Mouse (Mus musculus) neural tube, embryonic 11.5 days (tissue): ENCODE measurements around the gene Ankrd50. TPM values are rescaled to one million over a fixed set of nuclear protein-coding genes. Genes with fewer than 3 reads are reported as not detected.
A peak's percentile ranks its signal among the peaks of the same experiment; 100 is the strongest.

Experiments
- ATAC-seq: fragments of 200-750 bp; cut with Nextera tagmentation; 2 replicates; pipeline ENCODE4 v1.8.0; 2017; ENCODE audit warnings: moderate number of reproducible peaks, mild to moderate bottlenecking, moderate TSS enrichment, moderate library complexity; ENCODE audit not compliant: insufficient read depth, low FRiP score, low TSS enrichment
- DNase-seq: peaks from one replicate; pipeline ENCODE4 v3.0.0-alpha.2; 2015; ENCODE audit warnings: low spot score
- H3K27ac ChIP-seq: fragments of 300-500 bp; sonication (generic); 2 replicates; pipeline ENCODE4 v1.5.1; 2014; ENCODE audit warnings: low read depth, mild to moderate bottlenecking, low read length
- H3K27me3 ChIP-seq: fragments of 300-500 bp; sonication (generic); 2 replicates; pipeline ENCODE4 v1.6.1; 2014; ENCODE audit warnings: mild to moderate bottlenecking, low read length, mixed read lengths; ENCODE audit not compliant: control insufficient read depth, insufficient read depth
- H3K36me3 ChIP-seq: fragments of 300-500 bp; sonication (generic); 2 replicates; pipeline ENCODE4 v1.6.1; 2014; ENCODE audit warnings: mild to moderate bottlenecking, low read length, moderate library complexity, mixed read lengths; ENCODE audit not compliant: control insufficient read depth, insufficient read depth
- H3K4me1 ChIP-seq: fragments of 300-500 bp; sonication (generic); 2 replicates; pipeline ENCODE4 v1.6.1; 2014; ENCODE audit warnings: low read length, mixed read lengths; ENCODE audit not compliant: control insufficient read depth, insufficient read depth
- H3K4me2 ChIP-seq: fragments of 300-500 bp; sonication (generic); 2 replicates; pipeline ENCODE4 v1.6.1; 2014; ENCODE audit warnings: low read depth, mild to moderate bottlenecking, moderate library complexity
- H3K4me3 ChIP-seq: fragments of 300-500 bp; sonication (generic); 2 replicates; pipeline ENCODE4 v1.5.1; 2014; ENCODE audit warnings: low read depth, low read length
- H3K9ac ChIP-seq: fragments of 300-500 bp; sonication (generic); 2 replicates; pipeline ENCODE4 v1.6.1; 2014; ENCODE audit warnings: mild to moderate bottlenecking, low read length
- H3K9me3 ChIP-seq: fragments of 300-500 bp; sonication (generic); 2 replicates; pipeline ENCODE4 v1.6.1; 2016; ENCODE audit warnings: low read length; ENCODE audit not compliant: control insufficient read depth
- WGBS: fragments of 180-500 bp; shearing (Covaris S2); extraction: QIAGEN DNeasy Blood & Tissue Kit; methylation state at CpG from one replicate; pipeline ENCODE4 v1.1.7; 2014; 5-methylcytosine and 5-hydroxymethylcytosine counted together
- polyA plus RNA-seq: library from polyadenylated mRNA; unstranded; fragments of >200 nt; fragmentation: Nextera tagmentation; extraction: Ambion mirVana; gene quantifications from 2 replicates; pipeline ENCODE4 v1.2.1, GENCODE M21; 2014

The Ankrd50 gene
- polyA plus RNA-seq, 1 experiment from 2014 or later = 35.1 TPM

DNA sequence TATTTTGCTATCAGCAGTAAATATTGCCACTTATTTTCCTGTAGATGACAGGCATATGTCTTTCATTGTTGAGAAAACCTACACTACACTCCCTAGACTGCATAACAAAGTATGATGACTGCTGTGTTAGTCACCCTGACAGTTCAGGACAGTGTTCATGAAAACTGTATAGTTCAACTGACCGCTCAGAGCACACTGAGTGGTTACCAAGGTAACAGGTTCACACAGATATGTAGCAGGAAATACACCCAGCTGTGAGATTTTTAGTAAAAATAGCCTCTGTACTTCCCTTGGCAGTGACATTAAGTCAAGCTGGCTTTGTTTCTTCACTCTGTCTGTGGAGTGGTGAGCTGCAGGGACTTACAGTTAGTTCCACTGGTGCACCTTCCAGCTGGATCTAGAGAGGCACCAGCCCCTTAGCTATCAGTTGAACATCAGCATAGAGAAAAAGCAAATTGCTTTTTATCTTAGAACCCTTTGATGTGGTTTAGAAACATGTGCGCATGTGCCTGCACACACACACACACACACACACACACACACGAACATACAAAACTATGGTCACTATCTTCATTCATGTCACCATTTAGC lies 12.2 kb upstream of the Ankrd50 start:
- 85% methylated on average over 3 of the region's 3 CpGs for WGBS
- Histone ChIP-seq H3K27me3 (no peaks in the 10 kb centered on the region), H3K9ac (no peak overlapping the region)

DNA sequence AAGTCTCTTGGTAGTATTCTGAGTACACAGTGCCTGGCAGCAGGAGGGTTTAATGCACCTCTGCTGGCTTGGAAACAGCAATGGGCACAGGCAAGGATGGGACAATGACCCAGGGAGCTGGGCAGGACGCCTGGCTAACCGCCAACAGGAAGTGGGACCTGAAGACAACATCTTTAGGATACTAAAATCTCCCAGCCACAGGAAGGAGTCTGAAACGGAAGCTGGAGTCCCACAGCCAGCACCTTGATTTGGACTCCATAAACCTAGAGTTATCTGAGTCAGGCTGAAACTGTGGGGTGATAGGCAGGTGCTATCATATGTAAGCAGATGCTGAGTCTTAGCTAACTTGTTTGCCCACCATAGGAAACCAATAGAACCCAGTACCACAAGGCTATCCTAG lies 7.1 kb upstream of the Ankrd50 start:
- Histone ChIP-seq H3K27me3 (no peaks in the 10 kb centered on the region), H3K4me3 (no peak overlapping the region), H3K9ac (no peak overlapping the region), H3K4me2 (no peak overlapping the region), H3K9me3 (no peaks in the 10 kb centered on the region), H3K4me1 (no peaks in the 10 kb centered on the region), H3K27ac (no peak overlapping the region), H3K36me3 (no peaks in the 10 kb centered on the region)
- ATAC-seq (no peak), DNase-seq (no peak)
- WGBS = 94% methylated on average over 3 of the region's 3 CpGs

More for the DNA sequence above, 12.2 kb upstream of the Ankrd50 start:
- no peaks in the 10 kb centered on the region for H3K36me3 ChIP-seq
- no peaks in the 10 kb centered on the region for H3K4me1 ChIP-seq
- H3K4me3 ChIP-seq = no peak overlapping the region
- no peaks in the 10 kb centered on the region for H3K9me3 ChIP-seq
- H3K4me2 ChIP-seq = no peak overlapping the region
- no peak for DNase-seq
- ATAC-seq = no peak
- no peak overlapping the region for H3K27ac ChIP-seq

DNA sequence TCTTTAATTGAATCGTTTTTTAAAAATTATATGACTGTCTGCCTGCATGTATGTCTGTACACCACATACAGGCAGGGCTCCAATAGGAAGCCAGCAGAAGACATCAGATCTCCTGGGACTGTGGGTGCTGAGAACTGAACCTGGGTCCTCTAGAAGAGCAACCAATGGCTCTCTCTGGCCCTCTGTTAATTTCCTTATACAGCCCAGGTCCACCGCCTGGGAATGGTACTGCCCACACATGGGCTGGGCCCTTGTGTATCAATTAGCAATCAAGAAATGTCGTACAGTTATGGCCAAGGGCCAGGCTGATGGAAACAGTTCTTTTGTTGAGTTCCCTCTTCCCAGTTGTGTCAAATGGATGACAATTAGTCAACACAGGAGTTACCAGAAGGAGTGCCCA lies 6.6 kb upstream of the Ankrd50 start:
- ATAC-seq = no peak
- whole genome bisulfite sequencing = 89% methylated on average over 3 of the region's 3 CpGs
- no peaks in the 10 kb centered on the region for H3K9me3 ChIP-seq

DNA sequence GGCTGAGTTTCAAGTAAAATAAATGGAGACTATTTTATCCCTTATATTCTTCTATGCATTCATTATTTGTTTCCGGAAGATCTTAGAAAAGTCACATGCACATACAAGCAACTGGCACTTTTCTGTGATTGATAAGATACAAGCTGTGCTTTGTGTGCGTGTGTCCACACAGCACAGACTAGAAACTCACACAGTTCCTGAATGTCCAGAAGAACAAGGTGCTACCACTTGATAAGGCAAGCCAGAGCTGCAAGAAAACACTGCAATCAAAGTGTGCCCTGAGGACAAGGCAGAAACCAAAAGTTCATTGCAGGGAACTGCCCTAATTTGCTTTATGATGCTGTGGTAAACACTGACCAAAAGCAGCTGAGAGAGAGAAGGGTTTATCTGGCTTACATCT lies 6.1 kb upstream of the Ankrd50 start:
- no peaks in the 10 kb centered on the region for H3K4me1 ChIP-seq
- H3K9ac ChIP-seq = no peak overlapping the region
- H3K9me3 ChIP-seq = no peaks in the 10 kb centered on the region
- WGBS = 93% methylated on average over 2 of the region's 2 CpGs
- H3K4me3 ChIP-seq = no peak overlapping the region
- no peaks in the 10 kb centered on the region for H3K27me3 ChIP-seq
- no peak overlapping the region for H3K27ac ChIP-seq
- no peak for DNase-seq
- no peaks in the 10 kb centered on the region for H3K36me3 ChIP-seq
- no peak overlapping the region for H3K4me2 ChIP-seq
- ATAC-seq = no peak

More for the DNA sequence above, 6.6 kb upstream of the Ankrd50 start:
- Histone ChIP-seq H3K4me3 (no peak overlapping the region), H3K9ac (no peak overlapping the region), H3K27me3 (no peaks in the 10 kb centered on the region), H3K27ac (no peak overlapping the region), H3K4me2 (no peak overlapping the region), H3K4me1 (no peaks in the 10 kb centered on the region), H3K36me3 (no peaks in the 10 kb centered on the region)
- DNase-seq = no peak

DNA sequence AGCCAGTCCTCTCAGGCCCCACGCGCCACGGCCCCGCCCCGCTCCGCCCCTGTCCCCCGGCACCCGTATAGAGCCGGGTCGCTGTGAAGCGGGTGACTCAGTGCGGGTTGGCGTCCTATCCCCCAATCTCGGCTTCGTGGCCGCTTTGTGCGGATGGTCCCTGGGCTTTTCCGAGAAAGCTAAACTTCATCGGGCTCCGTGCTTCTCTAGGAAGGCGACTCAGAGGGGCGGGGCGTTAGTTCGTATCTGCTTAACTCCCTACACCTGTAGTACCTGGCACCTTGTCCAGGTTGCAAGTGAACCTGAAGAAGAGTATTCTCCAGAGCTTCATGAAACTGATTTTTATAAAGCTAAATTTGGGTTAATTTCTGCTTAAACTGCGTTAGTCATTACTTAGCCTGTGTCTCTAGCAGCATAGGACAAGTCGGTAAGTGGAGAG lies 482 bp upstream of the Ankrd50 start:
- H3K9me3 ChIP-seq = no peaks in the 10 kb centered on the region
- 1% methylated on average over 26 of the region's 26 CpGs for WGBS
- DNase-seq (no peak), ATAC-seq (peak; percentile 97)
- H3K36me3 ChIP-seq = no peaks in the 10 kb centered on the region
- H3K9ac ChIP-seq = no peak overlapping the region; the same call in 1 of the 2 replicates
- H3K4me2 ChIP-seq = peak overlapping the region; percentile 54
- H3K27ac ChIP-seq = no peak overlapping the region
- no peaks in the 10 kb centered on the region for H3K27me3 ChIP-seq
- peak overlapping the region; percentile 93 for H3K4me3 ChIP-seq
- peaks cover 26% of the 10 kb centered on the region for H3K4me1 ChIP-seq

DNA sequence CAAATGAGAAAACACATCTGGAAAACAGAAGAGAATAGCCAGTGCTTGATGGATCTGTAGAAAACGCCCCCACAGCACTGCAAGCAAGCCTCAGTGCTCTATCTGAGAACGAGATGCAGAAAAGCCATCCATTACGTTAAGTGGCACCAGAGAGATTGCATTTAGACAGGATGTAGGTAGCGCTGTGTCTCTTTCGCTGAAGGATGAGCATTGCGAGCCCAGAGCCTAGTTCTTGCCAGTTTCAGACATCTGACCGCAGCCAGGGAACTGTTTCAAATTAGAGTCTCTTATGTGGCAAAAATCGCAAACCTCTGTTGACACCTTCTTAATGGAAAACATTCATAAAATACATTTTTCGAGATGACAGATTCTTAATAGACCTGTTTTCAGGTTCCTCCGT lies 1.1 kb downstream of the Ankrd50 start:
- Histone ChIP-seq H3K9ac (peak overlapping the region; percentile 98), H3K27ac (no peak overlapping the region), H3K4me1 (peaks cover 26% of the 10 kb centered on the region), H3K9me3 (no peaks in the 10 kb centered on the region), H3K4me2 (peak overlapping the region; percentile 69), H3K36me3 (no peaks in the 10 kb centered on the region), H3K4me3 (peak overlapping the region; percentile 93), H3K27me3 (no peaks in the 10 kb centered on the region)
- ATAC-seq (no peak), DNase-seq (peak; percentile 45)
- 27% methylated on average over 10 of the region's 10 CpGs for WGBS

DNA sequence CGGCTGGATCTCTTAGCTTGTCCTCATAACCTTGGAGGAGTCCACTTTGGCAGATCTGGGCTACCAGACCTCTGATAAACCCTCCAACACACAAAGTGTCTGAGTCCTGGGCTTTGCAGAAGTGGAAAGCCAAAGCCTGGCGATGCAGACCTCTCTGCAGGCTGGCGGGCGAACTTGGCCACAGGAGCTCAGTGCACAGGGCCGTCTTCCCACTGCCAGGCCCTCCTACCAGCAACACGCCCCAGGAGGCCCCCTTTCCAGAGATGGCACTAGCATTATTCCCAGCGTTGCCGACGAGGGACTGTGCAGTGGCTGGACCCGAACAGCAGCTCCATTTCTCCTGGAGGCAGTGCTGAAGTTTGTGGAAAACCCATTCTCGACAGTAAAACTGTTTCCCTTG lies 1.9 kb downstream of the Ankrd50 start:
- Histone ChIP-seq H3K4me1 (peaks cover 32% of the 10 kb centered on the region), H3K9ac (peak overlapping the region; percentile 38), H3K27me3 (no peaks in the 10 kb centered on the region), H3K4me3 (peak overlapping the region; percentile 93), H3K4me2 (peak overlapping the region; percentile 69), H3K9me3 (no peaks in the 10 kb centered on the region), H3K36me3 (no peaks in the 10 kb centered on the region), H3K27ac (no peak overlapping the region)
- peak; percentile 23 for DNase-seq
- 41% methylated on average over 11 of the region's 11 CpGs for WGBS
- ATAC-seq = no peak

DNA sequence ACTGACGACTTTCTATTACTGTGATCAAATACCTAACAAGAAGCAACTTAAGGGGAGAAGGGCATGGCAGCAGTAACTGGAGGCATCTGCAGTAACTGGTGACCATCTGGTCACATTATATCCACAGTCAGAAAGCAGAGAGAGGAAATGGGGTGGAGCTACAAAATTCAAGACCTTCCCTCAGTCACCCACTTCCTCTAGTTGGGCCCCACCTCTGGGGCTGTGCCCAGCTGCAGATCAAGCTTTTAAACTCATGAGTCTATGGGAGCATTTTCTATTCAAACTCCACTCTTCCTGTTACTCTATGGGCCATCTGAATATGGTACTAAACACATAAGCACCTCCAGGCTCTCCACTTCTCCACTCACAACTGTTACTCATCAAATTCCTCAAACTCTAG lies 3.5 kb downstream of the Ankrd50 start:
- peak overlapping the region; percentile 39 for H3K4me2 ChIP-seq
- H3K27me3 ChIP-seq = no peaks in the 10 kb centered on the region
- ATAC-seq (no peak), DNase-seq (no peak)
- peaks cover 36% of the 10 kb centered on the region for H3K4me1 ChIP-seq
- 45% methylated on average over 1 of the region's 1 CpGs for WGBS
- peak overlapping the region; percentile 16 for H3K4me3 ChIP-seq
- H3K36me3 ChIP-seq = no peaks in the 10 kb centered on the region; the same call in 1 of the 2 replicates
- H3K27ac ChIP-seq = no peak overlapping the region
- no peaks in the 10 kb centered on the region for H3K9me3 ChIP-seq
- no peak overlapping the region for H3K9ac ChIP-seq

DNA sequence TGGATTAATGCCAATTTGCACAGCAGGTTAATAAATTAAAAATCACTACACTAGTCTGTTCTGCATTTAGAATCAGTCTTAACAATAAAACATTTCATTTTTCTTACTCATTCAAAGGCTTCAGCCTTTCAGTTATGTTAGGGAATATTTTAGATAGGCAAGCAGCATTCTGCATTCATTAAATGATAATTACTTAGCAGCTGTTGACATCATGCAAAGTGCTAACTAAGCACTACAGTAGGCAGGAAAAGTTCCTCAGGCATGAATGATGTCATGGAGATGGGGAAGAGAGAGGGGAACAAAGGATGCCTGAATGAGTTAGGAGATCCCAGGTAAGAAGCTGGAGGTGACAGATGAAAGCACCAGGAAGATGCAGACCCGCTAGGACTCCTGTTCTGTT lies 6.7 kb downstream of the Ankrd50 start:
- no peak overlapping the region for H3K4me2 ChIP-seq
- DNase-seq (no peak), ATAC-seq (no peak)
- H3K4me1 ChIP-seq = peaks cover 36% of the 10 kb centered on the region
- WGBS = 86% methylated on average over 1 of the region's 1 CpGs
- H3K9me3 ChIP-seq = no peaks in the 10 kb centered on the region
- no peaks in the 10 kb centered on the region for H3K27me3 ChIP-seq
- no peak overlapping the region for H3K4me3 ChIP-seq
- H3K9ac ChIP-seq = no peak overlapping the region
- H3K36me3 ChIP-seq = no peaks in the 10 kb centered on the region; the same call in 1 of the 2 replicates
- no peak overlapping the region for H3K27ac ChIP-seq
